9 mouse cellular contexts compared by ENCODE assay signal in the genomic region with DNA sequence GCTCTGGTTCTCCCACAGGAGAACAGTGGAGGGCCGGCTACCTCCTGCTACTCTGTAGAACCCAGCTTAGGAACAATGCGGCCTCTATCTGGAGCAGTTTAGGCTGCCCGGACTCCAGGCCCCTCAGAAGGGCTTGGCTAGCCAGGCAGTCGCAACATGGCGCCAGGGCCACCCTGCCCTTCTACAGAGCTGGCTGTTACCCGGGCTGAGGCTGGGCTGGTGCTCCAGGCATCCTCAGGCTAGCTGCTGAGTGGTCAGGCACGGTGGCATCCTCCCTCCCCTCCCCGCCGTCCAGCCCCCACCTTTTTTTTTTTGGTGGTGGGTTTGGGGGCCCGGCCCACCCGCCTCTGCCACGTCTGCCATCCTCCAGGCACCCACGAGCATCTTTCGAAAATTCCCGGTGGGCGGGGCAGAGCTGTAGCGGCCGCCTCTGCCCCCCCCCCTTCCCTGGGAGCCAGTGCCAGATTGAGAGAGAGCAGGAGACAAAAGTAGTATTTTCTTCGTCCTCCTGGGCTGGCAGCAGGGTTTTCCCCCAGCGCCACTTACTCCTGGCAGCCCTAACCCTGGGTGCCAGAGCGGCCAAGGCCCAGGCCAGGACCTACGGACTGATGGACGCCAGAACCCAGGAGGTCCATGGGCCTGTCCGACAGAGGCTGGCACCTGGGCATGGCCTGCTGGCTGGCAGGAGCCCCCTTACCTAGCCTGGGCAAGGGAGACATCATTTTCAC. TPM values are rescaled to one million over a fixed set of nuclear protein-coding genes. Genes with fewer than 3 reads are reported as not detected.
DNase-seq lines count a peak whose midpoint lies in the region; ATAC-seq and TF ChIP-seq lines count a peak whose summit lies in the region.
"Had no signal": no experiment of that assay in that cellular context is flagged by ENCODE, and none has a peak within 500 bp of the region (broad histone marks: within the 10 kb centered on the region; RNA-seq: fewer than 3 reads in every experiment).

No protein-coding gene starts in this region.

- H3K27ac ChIP-seq in lung, embryonic 14.5 days (ENCODE audit: low read depth) = peak overlapping the region; percentile 54; the same call in 1 of the 2 replicates
- peak overlapping the region; percentile 74 for H3K27ac ChIP-seq in midbrain, embryonic 15.5 days
- H3K27ac ChIP-seq: macrophage had no signal

- peak overlapping the region; percentile 35; the same call in 1 of the 2 replicates for H3K4me2 ChIP-seq in lung, embryonic 14.5 days
- H3K4me2 ChIP-seq in midbrain, embryonic 15.5 days = peak overlapping the region; percentile 37

- H3K4me3 ChIP-seq in lung, embryonic 14.5 days (ENCODE audit: low read depth, low read length) = peak overlapping the region; percentile 15; the same call in 1 of the 2 replicates
- peak overlapping the region; percentile 23 for H3K4me3 ChIP-seq in midbrain, embryonic 15.5 days

- TF ChIP-seq CTCF in lung, embryonic 14.5 days (IDR thresholded peaks at IDR 0.05; ENCODE audit: low read depth) = no peak

- 74% methylated on average over 24 of the region's 24 CpGs for WGBS in lung, embryonic 14.5 days
- 65% methylated on average over 24 of the region's 24 CpGs for whole genome bisulfite sequencing in midbrain, embryonic 15.5 days

- no peak for DNase-seq in cerebellum, adult 11 months
- no peak for DNase-seq in lung, embryonic 14.5 days
- no peak for DNase-seq in lung, adult 18-20 months
- no peak for DNase-seq in thymus, postnatal 0 days (ENCODE audit: low spot score)
- DNase-seq in yolk sac, embryonic 10.5 days (ENCODE audit: low spot score) = no peak

- no peaks in the 10 kb centered on the region for H3K27me3 ChIP-seq in lung, embryonic 14.5 days (ENCODE audit: insufficient read depth, low read length)
- H3K27me3 ChIP-seq in midbrain, embryonic 15.5 days (replicated peaks) = peaks cover 3% of the 10 kb centered on the region; the same call in 1 of the 2 replicates

- H3K4me1 ChIP-seq in lung, embryonic 14.5 days (ENCODE audit: insufficient read depth) = peaks cover 16% of the 10 kb centered on the region
- peaks cover 58% of the 10 kb centered on the region for H3K4me1 ChIP-seq in midbrain, embryonic 15.5 days

- ATAC-seq in cerebellum, adult (ENCODE audit: insufficient number of reproducible peaks, low FRiP score, low TSS enrichment) = peak; percentile 51
- no peak for ATAC-seq in lung, embryonic 14.5 days (ENCODE audit: insufficient read depth)
- peak; percentile 50 for ATAC-seq in frontal cortex, adult (ENCODE audit: low TSS enrichment)
- ATAC-seq in midbrain, embryonic 15.5 days (replicated peaks) = peak; percentile 65

- no peaks in the 10 kb centered on the region for H3K9me3 ChIP-seq in lung, embryonic 14.5 days (ENCODE audit: low read depth, low read length)
- no peaks in the 10 kb centered on the region for H3K9me3 ChIP-seq in midbrain, embryonic 15.5 days

- peaks cover 67% of the 10 kb centered on the region for H3K36me3 ChIP-seq in lung, embryonic 14.5 days (ENCODE audit: insufficient read depth)
- 0 out of 2 replicates have a peak, but pooled peaks cover 9% of the 10 kb centered on the region for H3K36me3 ChIP-seq in midbrain, embryonic 15.5 days (replicated peaks)

- H3K9ac ChIP-seq in lung, embryonic 14.5 days = peak overlapping the region; percentile 13; the same call in 1 of the 2 replicates
- peak overlapping the region; percentile 21; the same call in 1 of the 2 replicates for H3K9ac ChIP-seq in midbrain, embryonic 15.5 days

RNA-seq across cellular contexts. Expression of a gene that starts 55.6 kb away (rescaled TPM):
- 2.7 and 3.3 TPM in 2 replicates for polyA plus RNA-seq in lung, embryonic 14.5 days (2014; fragmentation: Nextera tagmentation; extraction: Ambion mirVana)
- polyA plus RNA-seq in midbrain, embryonic 15.5 days (2015; fragmentation: Nextera tagmentation; extraction: Ambion mirVana) = 1.3 and 2.2 TPM in 2 replicates
- polyA plus RNA-seq in thymus, postnatal 0 days (2015; fragmentation: Nextera tagmentation; extraction: Ambion mirVana) = 0.48 and 0.72 TPM in 2 replicates
- polyA plus RNA-seq: macrophage had no signal
